Mouse (Mus musculus): Measurements from ENCODE around the gene Itga6.

DNA sequence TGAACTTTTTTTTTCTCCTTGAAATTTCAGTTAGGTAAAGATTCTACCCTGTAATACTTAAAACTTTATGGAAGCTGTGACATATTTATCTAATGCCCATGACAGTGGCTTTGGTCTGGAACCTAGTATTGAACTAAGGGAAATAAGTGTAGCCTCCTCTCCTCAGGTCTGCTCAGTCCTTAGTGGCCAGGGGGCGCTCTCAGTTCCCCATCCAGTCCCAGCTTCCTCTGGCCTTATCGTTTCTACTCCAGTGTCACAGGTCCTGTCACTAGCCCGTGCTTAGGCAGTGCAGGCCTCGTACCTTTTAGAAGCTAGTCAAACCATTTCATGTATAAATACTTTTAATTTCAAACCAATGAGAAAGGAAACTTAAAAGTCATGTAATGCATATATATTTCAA is 143.0 kb downstream of the Itga6 start:
- no peak for TF ChIP-seq GATA1 (IDR thresholded peaks at IDR 0.05; ENCODE audit: low read length)
- TF ChIP-seq TAL1 (IDR thresholded peaks at IDR 0.05; ENCODE audit: low read length) = no peak
